Comparison of ENCODE assay signal across 8 mouse cellular contexts in genomic region chr11:43473635-43474224, GRCm38 (mm10). TPM values are rescaled to one million over a fixed set of nuclear protein-coding genes. Genes with fewer than 3 reads are reported as not detected.
DNase-seq lines count a peak whose midpoint lies in the region; ATAC-seq and TF ChIP-seq lines count a peak whose summit lies in the region.

No protein-coding gene starts in this region.

- no peaks in the 10 kb centered on the region for H3K27me3 ChIP-seq in forebrain, embryonic 11.5 days (ENCODE audit: control insufficient read depth, insufficient read depth, low read length)
- no peaks in the 10 kb centered on the region for H3K27me3 ChIP-seq in intestine, embryonic 14.5 days (replicated peaks; ENCODE audit: control insufficient read depth, insufficient read depth, low read length)
- no peaks in the 10 kb centered on the region for H3K27me3 ChIP-seq in neural tube, embryonic 12.5 days (replicated peaks)

- peak overlapping the region; percentile 44 for H3K4me3 ChIP-seq in left cerebral cortex, adult 2 months
- H3K4me3 ChIP-seq in forebrain, embryonic 11.5 days (ENCODE audit: low read depth, low read length): peak overlapping the region; percentile 20
- H3K4me3 ChIP-seq in intestine, embryonic 14.5 days (ENCODE audit: low read depth, low read length): peak overlapping the region; percentile 30
- peak overlapping the region; percentile 26; the same call in 1 of the 2 replicates for H3K4me3 ChIP-seq in neural tube, embryonic 12.5 days

- DNase-seq in left cerebral cortex, adult 2 months (ENCODE audit: extremely low spot score in 1 of 2, low spot score in 2 of 2): no peak
- no peak for DNase-seq in left cerebral cortex, postnatal 10 days (ENCODE audit: extremely low spot score in 1 of 2, low spot score in 2 of 2)
- DNase-seq in forebrain, embryonic 11.5 days (ENCODE audit: low spot score): no peak
- peak; percentile 45 for DNase-seq in intestine, embryonic 14.5 days (ENCODE audit: low spot score)
- DNase-seq in adrenal gland, adult 8-10 months: no peak
- DNase-seq in kidney, adult 9 months: no peak

- intact Hi-C loops in left cerebral cortex, adult 2 months (cut with DNase I): no loop called here
- intact Hi-C loops in left cerebral cortex, postnatal 10 days (cut with DNase I): no loop called here

- peaks cover 4% of the 10 kb centered on the region; the same call in 1 of the 2 replicates for H3K4me1 ChIP-seq in forebrain, embryonic 11.5 days (replicated peaks; ENCODE audit: control insufficient read depth, insufficient read depth, low read length)
- H3K4me1 ChIP-seq in intestine, embryonic 14.5 days (replicated peaks; ENCODE audit: control insufficient read depth, insufficient read depth, low read length): peaks cover 7% of the 10 kb centered on the region
- peaks cover 8% of the 10 kb centered on the region for H3K4me1 ChIP-seq in neural tube, embryonic 12.5 days

- H3K9ac ChIP-seq in forebrain, embryonic 11.5 days (ENCODE audit: low read length): peak overlapping the region; percentile 45; the same call in 1 of the 2 replicates
- no peak overlapping the region for H3K9ac ChIP-seq in intestine, embryonic 14.5 days (ENCODE audit: low read length)
- peak overlapping the region; percentile 52 for H3K9ac ChIP-seq in neural tube, embryonic 12.5 days

- H3K36me3 ChIP-seq in forebrain, embryonic 11.5 days (ENCODE audit: control insufficient read depth, insufficient read depth, low read length): no peaks in the 10 kb centered on the region
- no peaks in the 10 kb centered on the region for H3K36me3 ChIP-seq in intestine, embryonic 14.5 days (ENCODE audit: control insufficient read depth, insufficient read depth, low read length)
- no peaks in the 10 kb centered on the region for H3K36me3 ChIP-seq in neural tube, embryonic 12.5 days

- no peak for TF ChIP-seq CTCF in left cerebral cortex, adult 2 months (IDR thresholded peaks at IDR 0.05)

- H3K9me3 ChIP-seq in forebrain, embryonic 11.5 days (ENCODE audit: control insufficient read depth, low read length): no peaks in the 10 kb centered on the region
- no peaks in the 10 kb centered on the region for H3K9me3 ChIP-seq in intestine, embryonic 14.5 days (ENCODE audit: control insufficient read depth, low read length)
- H3K9me3 ChIP-seq in neural tube, embryonic 12.5 days: no peaks in the 10 kb centered on the region

- peak overlapping the region; percentile 62; the same call in 1 of the 2 replicates for H3K4me2 ChIP-seq in forebrain, embryonic 11.5 days (ENCODE audit: low read depth, low read length, severe bottlenecking)
- H3K4me2 ChIP-seq in intestine, embryonic 14.5 days (ENCODE audit: low read length): peak overlapping the region; percentile 67
- H3K4me2 ChIP-seq in neural tube, embryonic 12.5 days (replicated peaks): peak overlapping the region; percentile 71

- H3K27ac ChIP-seq in left cerebral cortex, adult 2 months: no peak overlapping the region
- no peak overlapping the region for H3K27ac ChIP-seq in forebrain, embryonic 11.5 days (ENCODE audit: low read depth, low read length)
- no peak overlapping the region for H3K27ac ChIP-seq in intestine, embryonic 14.5 days (ENCODE audit: low read depth)
- no peak overlapping the region for H3K27ac ChIP-seq in neural tube, embryonic 12.5 days

- 57% methylated on average over 15 of the region's 15 CpGs for WGBS in forebrain, embryonic 11.5 days
- WGBS in intestine, embryonic 14.5 days: 49% methylated on average over 15 of the region's 15 CpGs
- 57% methylated on average over 15 of the region's 15 CpGs for WGBS in neural tube, embryonic 12.5 days

- ATAC-seq in forebrain, embryonic 11.5 days (replicated peaks; ENCODE audit: low FRiP score): peak; percentile 18; the same call in 1 of the 2 replicates
- peak; percentile 22; the same call in 1 of the 2 replicates for ATAC-seq in intestine, embryonic 14.5 days (replicated peaks; ENCODE audit: low FRiP score, low TSS enrichment, low read depth)
- ATAC-seq in neural tube, embryonic 12.5 days (ENCODE audit: low FRiP score, low read depth): peak; percentile 62; the same call in 1 of the 2 replicates
- no peak for ATAC-seq in CD4-positive, CD25-positive, alpha-beta regulatory T cell, adult 4 months

RNA-seq across cellular contexts. Expression of gene C1qtnf2, which starts 0.3 kb away (rescaled TPM):
- total RNA-seq in left cerebral cortex, adult 2 months (2021): 1 to 10 TPM; 1.8 to 2.2 TPM
- 1 to 10 TPM; 5.3 to 6.5 TPM for total RNA-seq in left cerebral cortex, postnatal 10 days (2021)
- 1.1 and 1.6 TPM in 2 replicates for polyA plus RNA-seq in forebrain, embryonic 11.5 days (2014; fragmentation: Nextera tagmentation; extraction: Ambion mirVana)
- polyA plus RNA-seq in intestine, embryonic 14.5 days (2014; fragmentation: Nextera tagmentation; extraction: Ambion mirVana): 5.0 and 5.9 TPM in 2 replicates
- 5.6 and 6.3 TPM in 2 replicates for polyA plus RNA-seq in neural tube, embryonic 12.5 days (2016; fragmentation: Nextera tagmentation; extraction: Ambion mirVana)
- total RNA-seq in adrenal gland, adult 8-10 months (2022): 10 to 100 TPM in 2 of 4 experiments, 1 to 10 TPM in 2; 9.5 to 14.6 (median 10.4) TPM
- not detected for polyA plus RNA-seq in CD4-positive, CD25-positive, alpha-beta regulatory T cell, adult 4 months (2017; shearing (Covaris generic))

RNA-seq across cellular contexts. Expression of gene Slu7, which starts 40.2 kb away (rescaled TPM):
- total RNA-seq in left cerebral cortex, adult 2 months (2021): 10 to 100 TPM; 54.2 to 56.7 TPM
- 10 to 100 TPM; 42.2 to 48.7 TPM for total RNA-seq in left cerebral cortex, postnatal 10 days (2021)
- polyA plus RNA-seq in forebrain, embryonic 11.5 days (2014; fragmentation: Nextera tagmentation; extraction: Ambion mirVana): 50.1 and 60.8 TPM in 2 replicates
- 45.0 and 55.6 TPM in 2 replicates for polyA plus RNA-seq in intestine, embryonic 14.5 days (2014; fragmentation: Nextera tagmentation; extraction: Ambion mirVana)
- polyA plus RNA-seq in neural tube, embryonic 12.5 days (2016; fragmentation: Nextera tagmentation; extraction: Ambion mirVana): 66.7 and 67.8 TPM in 2 replicates
- 10 to 100 TPM; 40.4 to 53.6 (median 46.9) TPM for total RNA-seq in adrenal gland, adult 8-10 months (2022)
- 100 to 1,000 TPM; 103 to 115 TPM for polyA plus RNA-seq in CD4-positive, CD25-positive, alpha-beta regulatory T cell, adult 4 months (2017; shearing (Covaris generic))

RNA-seq across cellular contexts. Expression of gene Pttg1, which starts 47.7 kb away (rescaled TPM):
- total RNA-seq in left cerebral cortex, adult 2 months (2021): 10 to 100 TPM; 25.5 to 29.5 TPM
- 10 to 100 TPM; 19.1 to 20.0 TPM for total RNA-seq in left cerebral cortex, postnatal 10 days (2021)
- polyA plus RNA-seq in forebrain, embryonic 11.5 days (2014; fragmentation: Nextera tagmentation; extraction: Ambion mirVana): 59.8 and 68.2 TPM in 2 replicates
- polyA plus RNA-seq in intestine, embryonic 14.5 days (2014; fragmentation: Nextera tagmentation; extraction: Ambion mirVana): 67.1 and 70.7 TPM in 2 replicates
- 64.0 and 65.7 TPM in 2 replicates for polyA plus RNA-seq in neural tube, embryonic 12.5 days (2016; fragmentation: Nextera tagmentation; extraction: Ambion mirVana)
- 10 to 100 TPM; 41.3 to 59.5 (median 53.1) TPM for total RNA-seq in adrenal gland, adult 8-10 months (2022)
- 100 to 1,000 TPM; 183 to 195 TPM for polyA plus RNA-seq in CD4-positive, CD25-positive, alpha-beta regulatory T cell, adult 4 months (2017; shearing (Covaris generic))

RNA-seq across cellular contexts. Expression of gene Ccnjl, which starts 54.9 kb away (rescaled TPM):
- total RNA-seq in left cerebral cortex, adult 2 months (2021): 1 to 10 TPM; 3.8 to 4.6 TPM
- 1 to 10 TPM; 4.4 to 5.2 TPM for total RNA-seq in left cerebral cortex, postnatal 10 days (2021)
- polyA plus RNA-seq in forebrain, embryonic 11.5 days (2014; fragmentation: Nextera tagmentation; extraction: Ambion mirVana): 30.7 and 32.3 TPM in 2 replicates
- polyA plus RNA-seq in intestine, embryonic 14.5 days (2014; fragmentation: Nextera tagmentation; extraction: Ambion mirVana): 23.7 and 25.8 TPM in 2 replicates
- 36.3 and 38.7 TPM in 2 replicates for polyA plus RNA-seq in neural tube, embryonic 12.5 days (2016; fragmentation: Nextera tagmentation; extraction: Ambion mirVana)
- 1 to 10 TPM; 1.8 to 4.8 (median 2.5) TPM for total RNA-seq in adrenal gland, adult 8-10 months (2022)
- polyA plus RNA-seq in CD4-positive, CD25-positive, alpha-beta regulatory T cell, adult 4 months (2017; shearing (Covaris generic)): under 1 TPM in 1 of 2 experiments, not detected in 1; 0.24 TPM
